Mouse (Mus musculus) adrenal gland, postnatal 14 days (tissue): ENCODE results near the gene Rmdn3. TPM values are rescaled to one million over a fixed set of nuclear protein-coding genes. Genes with fewer than 3 reads are reported as not detected.

Experiments used
- DNase-seq: peaks from one replicate; pipeline ENCODE4 v3.0.0; 2021; ENCODE audit warnings: mixed read lengths
- total RNA-seq: library from RNA; stranded (reverse); gene quantifications from 2 replicates; pipeline ENCODE4 v1.2.3, GENCODE M21; 2021

Rmdn3 gene
- total RNA-seq, 1 experiment from 2014 or later = 85.1 TPM

- no peak for DNase-seq
These were observed 11.0 kb upstream of the Rmdn3 start for GRCm38 (mm10) chr2:119167866-119168256.

- peak; percentile 86 for DNase-seq
These were observed 10.3 kb upstream of the Rmdn3 start, which contains the start of gene Gchfr for GRCm38 (mm10) chr2:119166901-119167865. Gene Gchfr (plus strand): TSS chr2:119167773.

GRCm38 (mm10) chr2:119165401-119165800, 8.6 kb upstream of the Rmdn3 start:
- DNase-seq = no peak

- no peak for DNase-seq
These were observed 7.2 kb upstream of the Rmdn3 start for GRCm38 (mm10) chr2:119163999-119164398.

- no peak for DNase-seq
These were observed 6.3 kb upstream of the Rmdn3 start for GRCm38 (mm10) chr2:119163135-119163534.

GRCm38 (mm10) chr2:119161247-119161646, 4.4 kb upstream of the Rmdn3 start:
- DNase-seq = peak; percentile 57

- DNase-seq = no peak
These were observed 1.0 kb upstream of the Rmdn3 start for GRCm38 (mm10) chr2:119157836-119158235.

- peak; percentile 61 for DNase-seq
These were observed 653 bp downstream of the Rmdn3 start for GRCm38 (mm10) chr2:119156081-119156680.

- DNase-seq = no peak
These were observed 1.4 kb downstream of the Rmdn3 start for GRCm38 (mm10) chr2:119155388-119155787.

- no peak for DNase-seq
These were observed 2.2 kb downstream of the Rmdn3 start for GRCm38 (mm10) chr2:119154683-119155082.

- peak; percentile 23 for DNase-seq
These were observed 4.6 kb downstream of the Rmdn3 start for GRCm38 (mm10) chr2:119152255-119152654.

GRCm38 (mm10) chr2:119147775-119148174, 9.1 kb downstream of the Rmdn3 start:
- DNase-seq = no peak

- no peak for DNase-seq
These were observed 9.6 kb downstream of the Rmdn3 start for GRCm38 (mm10) chr2:119147160-119147678.

- DNase-seq = no peak
These were observed 10.4 kb downstream of the Rmdn3 start for GRCm38 (mm10) chr2:119146435-119146834.

GRCm38 (mm10) chr2:119145199-119145598, 11.6 kb downstream of the Rmdn3 start:
- peak; percentile 25 for DNase-seq

- DNase-seq = no peak
These were observed 20.4 kb downstream of the Rmdn3 start for GRCm38 (mm10) chr2:119136346-119136898.

- DNase-seq = no peak
These were observed 43.5 kb downstream of the Rmdn3 start for GRCm38 (mm10) chr2:119113121-119113925.

GRCm38 (mm10) chr2:119112438-119113112, 44.3 kb downstream of the Rmdn3 start, which contains the start of gene Rad51:
Gene Rad51 (plus strand): TSS chr2:119112793.
- peak; percentile 90 for DNase-seq

- DNase-seq = no peak
These were observed 45.8 kb downstream of the Rmdn3 start for GRCm38 (mm10) chr2:119111060-119111459.

- DNase-seq = peak; percentile 75
These were observed 48.3 kb downstream of the Rmdn3 start for GRCm38 (mm10) chr2:119108554-119108953.

- DNase-seq = no peak
These were observed 50.3 kb downstream of the Rmdn3 start for GRCm38 (mm10) chr2:119106583-119106982.
